Mouse (Mus musculus): ENCODE measurements around the gene Tdpoz4.
"Not testable (repeated sequence)": the region's sequence is repeated elsewhere in the genome, so short reads cannot be mapped to it uniquely, and the experiment has no call there.

The Tdpoz4 gene

DNA sequence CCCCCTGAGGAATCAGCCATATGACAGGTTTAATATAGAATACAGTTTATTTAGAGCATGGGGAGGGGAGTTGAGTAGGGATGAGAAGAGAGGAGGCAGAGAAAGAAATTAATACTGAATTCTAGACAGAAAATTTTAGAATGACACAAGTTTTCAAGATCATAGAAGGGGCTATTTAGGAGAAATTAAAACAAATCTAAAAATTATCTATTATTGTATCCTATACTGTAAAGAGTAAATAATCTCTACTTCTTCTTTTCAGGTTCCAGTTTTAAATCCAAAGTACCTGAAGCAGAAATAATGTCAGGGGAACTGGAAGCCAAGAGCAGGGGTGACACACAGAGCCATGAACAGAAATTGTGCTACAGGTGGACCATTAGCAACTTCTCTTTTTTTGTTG, at the start of gene Tdpoz4:
Gene Tdpoz4 (plus strand): TSS at position 301 of the 400 bp plus-strand sequence.
- not testable (repeated sequence) for DNase-seq (ENCODE audit: low spot score)

GRCm38 (mm10) chr3:93754022-93754421, 42.2 kb upstream of the Tdpoz4 start:
- not testable (repeated sequence) for DNase-seq (ENCODE audit: low spot score)

DNA sequence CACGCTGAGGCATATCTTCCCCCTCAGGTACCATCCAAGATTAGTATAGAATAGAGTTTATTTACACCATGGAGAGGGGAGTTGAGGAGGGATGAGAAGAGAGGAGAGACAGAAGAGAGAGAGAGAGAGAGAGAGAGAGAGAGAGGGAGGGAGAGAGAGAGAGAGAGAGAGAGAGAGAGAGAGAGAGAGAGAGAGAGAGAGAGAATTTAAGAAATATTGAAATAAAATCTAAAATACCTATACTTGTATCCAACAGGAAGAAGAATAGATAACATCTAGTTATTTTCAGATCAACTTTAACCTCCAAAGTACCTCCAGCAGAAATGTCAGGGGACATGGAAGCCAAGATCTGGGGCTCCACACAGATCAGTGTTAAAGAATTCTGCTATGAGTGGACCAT, 23.5 kb upstream of the Tdpoz4 start, which contains the start of gene Gm5773:
Gene Gm5773 (plus strand): TSS at position 301 of the 400 bp plus-strand sequence.
- DNase-seq (ENCODE audit: low spot score) = not testable (repeated sequence)

DNA sequence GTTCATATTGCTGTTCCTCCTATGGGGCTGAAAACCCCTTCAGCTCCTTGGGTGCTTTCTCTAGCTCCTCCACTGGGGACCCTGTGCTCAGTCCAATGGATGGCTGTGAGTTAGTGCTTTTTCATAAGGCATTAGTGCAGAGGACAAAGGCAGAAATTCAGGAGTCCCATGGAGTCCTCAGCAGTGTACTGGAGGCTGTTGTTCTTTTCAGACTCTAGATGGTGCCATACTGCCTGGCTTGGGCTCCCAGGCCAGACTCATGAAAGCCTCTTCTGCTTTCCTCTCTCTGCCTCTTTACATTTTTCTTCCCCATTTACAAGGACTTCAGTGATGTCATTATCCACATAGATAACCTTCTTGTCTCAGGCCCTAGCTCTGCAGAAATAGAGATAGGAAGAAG, 17.1 kb downstream of the Tdpoz4 start:
- not testable (repeated sequence) for DNase-seq (ENCODE audit: low spot score)

- DNase-seq (ENCODE audit: low spot score) = not testable (repeated sequence)
These were observed 29.5 kb downstream of the Tdpoz4 start, which contains the start of gene Tdpoz3 for GRCm38 (mm10) chr3:93825720-93826119. Gene Tdpoz3, plus strand, starts transcription at chr3:93826020.
